Mouse (Mus musculus) stomach, embryonic 14.5 days (tissue): ENCODE data around the gene Bnc2. TPM values are rescaled to one million over a fixed set of nuclear protein-coding genes. Genes with fewer than 3 reads are reported as not detected.

ENCODE experiments used
- ATAC-seq: fragments of 200-750 bp; cut with Nextera tagmentation; 2 replicates; pipeline ENCODE4 v1.8.0; 2017; ENCODE audit warnings: low read depth, moderate TSS enrichment; ENCODE audit not compliant: insufficient number of reproducible peaks, insufficient read depth, low FRiP score
- H3K27ac ChIP-seq: fragments of 300-500 bp; sonication (generic); 2 replicates; pipeline ENCODE4 v1.5.1; 2014; ENCODE audit warnings: mild to moderate bottlenecking, low read length, moderate library complexity, mixed read lengths
- H3K27me3 ChIP-seq: fragments of 300-500 bp; sonication (generic); 2 replicates; pipeline ENCODE4 v1.6.1; 2014; ENCODE audit warnings: low read length, control low read depth, mixed read lengths; ENCODE audit not compliant: control insufficient read depth, insufficient read depth
- H3K36me3 ChIP-seq: fragments of 300-500 bp; sonication (generic); 2 replicates; pipeline ENCODE4 v1.6.1; 2014; ENCODE audit warnings: mild to moderate bottlenecking, control low read depth, low read length, moderate library complexity, mixed read lengths; ENCODE audit not compliant: control insufficient read depth, insufficient read depth
- H3K4me1 ChIP-seq: fragments of 300-500 bp; sonication (generic); 2 replicates; pipeline ENCODE4 v1.6.1; 2014; ENCODE audit warnings: low read length, control low read depth, mixed read lengths; ENCODE audit not compliant: control insufficient read depth, insufficient read depth
- H3K4me2 ChIP-seq: fragments of 300-500 bp; sonication (generic); replicated peaks from 2 replicates; pipeline ENCODE4 v1.6.1; 2014; ENCODE audit warnings: low read depth, low read length, control low read depth
- H3K4me3 ChIP-seq: fragments of 300-500 bp; sonication (generic); 2 replicates; pipeline ENCODE4 v1.5.1; 2014; ENCODE audit warnings: low read depth, low read length, control low read depth
- H3K9ac ChIP-seq: fragments of 300-500 bp; sonication (generic); replicated peaks from 2 replicates; pipeline ENCODE4 v1.6.1; 2014; ENCODE audit warnings: low read depth, mild to moderate bottlenecking, control low read depth, low read length, moderate library complexity, mixed read lengths
- H3K9me3 ChIP-seq: fragments of 300-500 bp; sonication (generic); 2 replicates; pipeline ENCODE4 v1.6.1; 2016; ENCODE audit warnings: low read depth, low read length, control low read depth; ENCODE audit not compliant: control insufficient read depth
- WGBS: fragments of 180-500 bp; shearing (Covaris S2); extraction: QIAGEN DNeasy Blood & Tissue Kit; methylation state at CpG from one replicate; pipeline ENCODE4 v1.1.7; 2014; 5-methylcytosine and 5-hydroxymethylcytosine counted together
- polyA plus RNA-seq: library from polyadenylated mRNA; unstranded; fragments of >200 nt; fragmentation: Nextera tagmentation; extraction: Ambion mirVana; gene quantifications from 2 replicates; pipeline ENCODE4 v1.2.1, GENCODE M21; 2014

Gene Bnc2
- polyA plus RNA-seq, 1 experiment from 2014 or later, result 35.7 TPM

DNA sequence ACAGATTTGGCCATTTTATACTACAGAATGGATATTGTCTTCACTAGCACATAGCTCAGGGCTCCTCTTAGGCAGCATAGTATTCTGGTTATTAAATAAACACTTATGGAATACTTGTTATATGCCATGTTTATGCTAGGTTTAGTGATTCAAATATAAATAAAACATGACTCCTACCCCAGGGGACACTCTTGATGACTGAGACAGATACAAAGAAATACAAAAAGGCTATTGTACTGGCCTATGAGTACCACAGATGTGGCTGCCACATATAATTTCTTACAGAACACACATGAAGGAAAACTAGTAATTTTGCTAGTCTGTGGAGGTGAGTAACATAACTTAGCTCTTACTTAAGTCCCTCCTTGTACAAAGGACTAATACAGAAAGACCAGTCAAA lies 28.5 kb downstream of the Bnc2 start:
- Histone ChIP-seq H3K36me3 (no peaks in the 10 kb centered on the region; the same call in 1 of the 2 replicates), H3K4me3 (no peak overlapping the region), H3K9ac (no peak overlapping the region), H3K9me3 (no peaks in the 10 kb centered on the region), H3K27ac (no peak overlapping the region), H3K4me2 (no peak overlapping the region), H3K4me1 (no peaks in the 10 kb centered on the region), H3K27me3 (no peaks in the 10 kb centered on the region)
- ATAC-seq, result no peak

- no peak overlapping the region for H3K27ac ChIP-seq
- 54% methylated on average over 6 of the region's 6 CpGs for WGBS
- H3K4me3 ChIP-seq, result no peak overlapping the region
- no peak overlapping the region for H3K4me2 ChIP-seq
- no peaks in the 10 kb centered on the region; the same call in 1 of the 2 replicates for H3K36me3 ChIP-seq
- no peak for ATAC-seq
- no peak overlapping the region for H3K9ac ChIP-seq
- no peaks in the 10 kb centered on the region for H3K27me3 ChIP-seq
- peaks cover 37% of the 10 kb centered on the region for H3K4me1 ChIP-seq
- H3K9me3 ChIP-seq, result no peaks in the 10 kb centered on the region
These were observed 35.9 kb downstream of the Bnc2 start for GRCm38 (mm10) chr4:84639166-84639565.

DNA sequence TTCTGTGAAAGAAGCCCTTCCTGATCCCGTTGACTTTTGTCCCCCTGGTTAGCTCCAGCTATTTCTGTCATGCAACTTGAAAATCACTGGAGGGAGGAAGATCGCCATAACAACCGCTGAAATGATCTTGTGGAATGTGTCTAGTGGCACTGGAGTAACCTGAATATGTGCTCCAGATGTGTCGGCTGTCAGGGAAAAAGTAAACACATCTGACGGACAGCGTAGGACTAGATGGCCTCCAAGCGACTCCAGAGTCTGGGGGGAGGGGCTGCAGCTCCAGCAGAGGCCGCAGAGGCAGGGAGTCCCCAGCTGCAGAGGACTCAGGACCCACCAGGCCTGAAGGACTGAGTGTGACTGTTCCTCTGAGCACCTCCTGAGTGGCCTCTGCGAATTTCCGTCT lies 37.4 kb downstream of the Bnc2 start:
- peak overlapping the region; percentile 69 for H3K27ac ChIP-seq
- H3K9me3 ChIP-seq, result no peaks in the 10 kb centered on the region
- H3K27me3 ChIP-seq, result no peaks in the 10 kb centered on the region
- no peaks in the 10 kb centered on the region for H3K36me3 ChIP-seq
- no peak overlapping the region for H3K4me3 ChIP-seq
- H3K4me1 ChIP-seq, result peaks cover 53% of the 10 kb centered on the region
- ATAC-seq, result peak; percentile 81; the same call in 1 of the 2 replicates
- WGBS, result 3% methylated on average over 10 of the region's 10 CpGs
- peak overlapping the region; percentile 29 for H3K4me2 ChIP-seq
- H3K9ac ChIP-seq, result no peak overlapping the region

DNA sequence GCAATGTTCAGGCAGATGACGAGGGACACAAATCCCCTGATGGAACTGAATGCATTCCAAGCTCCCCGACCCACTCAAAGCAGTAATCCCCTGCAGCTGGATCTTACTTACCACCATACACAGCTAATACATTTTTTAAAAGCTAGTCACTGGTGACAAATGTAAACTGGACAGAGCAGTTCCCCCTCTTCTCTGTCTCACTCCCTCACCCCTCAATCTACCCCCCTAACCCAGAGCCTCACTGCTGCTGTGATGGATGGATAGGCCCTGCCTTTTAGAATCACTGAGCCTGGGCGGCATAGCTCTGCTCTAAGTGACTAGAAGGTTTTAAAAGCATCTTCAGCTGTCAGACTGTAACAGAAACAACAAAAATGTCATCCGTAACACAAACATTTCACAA lies 40.3 kb downstream of the Bnc2 start:
- ATAC-seq, result peak; percentile 74; the same call in 1 of the 2 replicates
- H3K27me3 ChIP-seq, result no peaks in the 10 kb centered on the region
- H3K36me3 ChIP-seq, result no peaks in the 10 kb centered on the region
- H3K9ac ChIP-seq, result no peak overlapping the region
- H3K4me2 ChIP-seq, result no peak overlapping the region
- no peak overlapping the region for H3K4me3 ChIP-seq
- WGBS, result 25% methylated on average over 4 of the region's 4 CpGs
- H3K27ac ChIP-seq, result peak overlapping the region; percentile 77
- peaks cover 53% of the 10 kb centered on the region for H3K4me1 ChIP-seq
- H3K9me3 ChIP-seq, result no peaks in the 10 kb centered on the region

DNA sequence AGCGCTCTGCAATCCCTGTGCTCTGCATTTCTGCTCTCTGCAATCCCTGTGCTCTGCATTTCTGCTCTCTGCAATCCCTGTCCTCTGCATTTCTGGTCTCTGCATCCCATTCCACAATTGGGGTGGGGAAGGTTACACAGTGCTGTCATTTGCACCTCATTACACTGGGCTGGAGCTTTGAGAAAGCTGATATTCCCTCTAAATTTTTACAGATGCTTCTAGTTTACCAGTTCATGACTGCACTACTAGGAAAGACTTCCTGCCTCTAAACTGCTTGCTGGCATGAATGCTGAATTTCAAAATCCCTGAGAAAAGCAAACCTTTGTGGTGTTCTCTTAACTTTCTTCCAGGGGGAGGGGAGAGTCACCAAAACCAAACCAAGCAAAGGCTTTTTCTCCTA lies 41.1 kb downstream of the Bnc2 start:
- Histone ChIP-seq H3K9ac (no peak overlapping the region), H3K9me3 (no peaks in the 10 kb centered on the region), H3K4me1 (peaks cover 53% of the 10 kb centered on the region), H3K27ac (peak overlapping the region; percentile 77), H3K36me3 (no peaks in the 10 kb centered on the region), H3K27me3 (no peaks in the 10 kb centered on the region), H3K4me3 (no peak overlapping the region), H3K4me2 (0 out of 2 replicates have a peak overlapping the region, but pooled peaks have one; percentile 1)
- no peak for ATAC-seq
- 28% methylated on average over 1 of the region's 1 CpGs for WGBS

DNA sequence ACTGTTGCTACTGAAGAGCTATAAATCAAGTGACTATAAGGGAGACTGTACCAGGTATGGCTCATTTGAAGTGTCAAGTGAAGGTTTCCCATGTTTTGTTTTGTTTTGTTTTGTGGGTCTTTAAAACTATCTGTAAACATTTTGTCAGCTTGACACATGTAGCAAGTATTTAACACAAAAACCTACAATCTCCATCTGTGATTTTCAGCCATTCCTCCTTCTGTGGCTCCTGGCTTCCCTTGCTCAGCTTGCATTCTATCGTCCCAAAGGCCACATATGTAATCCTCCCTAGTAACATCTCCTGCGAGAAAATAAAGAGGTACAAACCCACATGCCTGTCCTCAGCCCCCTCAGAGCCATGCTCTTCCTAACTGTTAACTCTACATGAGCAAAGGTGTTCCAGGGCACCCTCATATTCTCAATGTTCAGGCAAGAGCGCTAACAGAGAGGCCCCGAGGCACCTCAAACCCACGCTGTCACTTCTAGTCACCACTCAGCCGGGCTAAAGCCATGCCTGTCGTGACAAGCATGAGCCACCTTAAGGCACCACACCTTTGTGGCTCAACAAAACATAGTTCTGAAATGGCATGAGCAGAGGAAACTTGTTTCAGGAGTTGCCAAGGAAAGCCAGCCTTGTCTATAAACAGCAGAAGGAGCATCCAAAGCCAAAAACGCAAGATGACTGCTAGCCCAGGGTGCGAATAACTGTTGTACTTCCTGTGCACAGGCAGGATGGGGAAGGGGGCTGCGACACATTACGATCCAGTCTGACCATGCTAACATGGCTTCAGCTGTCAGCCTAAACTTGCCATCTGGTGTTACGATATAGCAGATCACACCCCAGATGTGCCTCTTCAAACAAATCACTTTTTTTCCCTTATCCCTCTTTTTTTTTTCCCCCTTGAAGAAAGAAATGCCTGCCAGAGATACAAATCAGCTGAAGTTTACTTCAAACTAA lies 42.0 kb downstream of the Bnc2 start:
- 30% methylated on average over 12 of the region's 12 CpGs for WGBS
- Histone ChIP-seq H3K9me3 (no peaks in the 10 kb centered on the region), H3K9ac (no peak overlapping the region), H3K4me1 (peaks cover 57% of the 10 kb centered on the region), H3K36me3 (no peaks in the 10 kb centered on the region), H3K27me3 (no peaks in the 10 kb centered on the region), H3K27ac (peak overlapping the region; percentile 77), H3K4me2 (no peak overlapping the region), H3K4me3 (no peak overlapping the region)
- no peak for ATAC-seq

- H3K36me3 ChIP-seq, result no peaks in the 10 kb centered on the region
- H3K4me1 ChIP-seq, result peaks cover 10% of the 10 kb centered on the region; the same call in 1 of the 2 replicates
- peak overlapping the region; percentile 15; the same call in 1 of the 2 replicates for H3K27ac ChIP-seq
- no peak overlapping the region for H3K9ac ChIP-seq
- WGBS, result 83% methylated on average over 7 of the region's 7 CpGs
- H3K27me3 ChIP-seq, result no peaks in the 10 kb centered on the region
- no peak for ATAC-seq
- H3K9me3 ChIP-seq, result no peaks in the 10 kb centered on the region
- H3K4me3 ChIP-seq, result no peak overlapping the region
- no peak overlapping the region for H3K4me2 ChIP-seq
These were observed 47.5 kb downstream of the Bnc2 start for GRCm38 (mm10) chr4:84627616-84628015.

GRCm38 (mm10) chr4:84623312-84623711 lies 51.8 kb downstream of the Bnc2 start:
- H3K9me3 ChIP-seq, result no peaks in the 10 kb centered on the region
- H3K4me2 ChIP-seq, result no peak overlapping the region
- no peaks in the 10 kb centered on the region for H3K27me3 ChIP-seq
- 80% methylated on average over 5 of the region's 5 CpGs for WGBS
- no peak for ATAC-seq
- no peak overlapping the region for H3K27ac ChIP-seq
- no peaks in the 10 kb centered on the region for H3K36me3 ChIP-seq
- peaks cover 4% of the 10 kb centered on the region; the same call in 1 of the 2 replicates for H3K4me1 ChIP-seq
- no peak overlapping the region for H3K4me3 ChIP-seq
- H3K9ac ChIP-seq, result no peak overlapping the region
